Comparison of ENCODE assay signal across 25 mouse cellular contexts in the genomic region with DNA sequence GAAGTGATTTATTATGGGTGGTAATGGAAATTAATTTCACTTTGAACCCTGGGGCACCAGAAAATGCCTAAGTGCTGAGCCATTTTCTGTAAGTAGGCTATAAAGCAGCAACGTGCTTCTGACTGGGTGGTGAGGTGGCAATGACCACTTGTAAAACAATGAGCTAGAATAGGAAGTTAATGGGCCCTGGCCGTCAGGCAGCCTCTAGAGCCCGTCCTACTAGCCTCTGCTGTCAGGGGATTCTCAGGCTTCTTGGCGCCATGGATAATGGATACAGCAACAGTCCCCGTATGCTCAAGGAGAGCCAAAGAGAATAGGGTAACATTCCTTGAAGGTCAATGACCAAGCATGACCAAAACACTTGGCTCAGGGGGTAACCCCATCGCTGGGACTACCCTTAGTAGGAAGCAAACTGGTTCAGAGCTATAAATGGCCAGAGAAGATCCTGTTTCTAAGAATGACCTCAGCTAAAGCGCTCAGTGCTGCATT.
A peak's percentile ranks its signal among the peaks of the same experiment; 100 is the strongest.
DNase-seq lines count a peak whose midpoint lies in the region; ATAC-seq and TF ChIP-seq lines count a peak whose summit lies in the region.
"Had no signal": no experiment of that assay in that cellular context is flagged by ENCODE, and none has a peak within 500 bp of the region (broad histone marks: within the 10 kb centered on the region; RNA-seq: fewer than 3 reads in every experiment).

No protein-coding gene starts in this region.

- peak overlapping the region; percentile 48 for H3K27ac ChIP-seq in gastrocnemius, adult 2 months
- no peak overlapping the region for H3K27ac ChIP-seq in limb, embryonic 11.5 days (replicated peaks; ENCODE audit: low read depth, low read length)
- H3K27ac ChIP-seq in limb, embryonic 10.5 days: no peak overlapping the region
- H3K27ac ChIP-seq: embryonic facial prominence, embryonic 13.5 days; hindbrain, embryonic 10.5 days; limb, embryonic 12.5 days; liver, embryonic 13.5 days; midbrain, embryonic 13.5 days; neural tube, embryonic 12.5 days; stomach, embryonic 15.5 days had no signal

- in situ Hi-C loops in Patski (cut with MboI; ENCODE audit: low pct_unique_long_range_greater_than_20kb): no loop called here

- H3K4me3 ChIP-seq in gastrocnemius, adult 2 months: peak overlapping the region; percentile 24; the same call in 1 of the 2 replicates
- H3K4me3 ChIP-seq in limb, embryonic 11.5 days (ENCODE audit: low read depth, low read length): no peak overlapping the region
- H3K4me3 ChIP-seq in limb, embryonic 10.5 days: no peak overlapping the region
- H3K4me3 ChIP-seq: embryonic facial prominence, embryonic 13.5 days; hindbrain, embryonic 10.5 days; limb, embryonic 12.5 days; liver, embryonic 13.5 days; midbrain, embryonic 13.5 days; neural tube, embryonic 12.5 days; stomach, embryonic 15.5 days had no signal

- intact Hi-C loops in gastrocnemius, adult 2 months (cut with DNase I): no loop called here
- intact Hi-C loops in gastrocnemius, postnatal 36 days (cut with DNase I): no loop called here

- ATAC-seq in limb, embryonic 11.5 days (ENCODE audit: insufficient number of reproducible peaks, low FRiP score, low TSS enrichment, low read depth): no peak
- ATAC-seq in Patski: peak; percentile 95
- ATAC-seq: forebrain, embryonic 14.5 days; hindbrain, embryonic 16.5 days; intestine, embryonic 16.5 days; midbrain, embryonic 13.5 days had no signal

- H3K36me3 ChIP-seq in limb, embryonic 11.5 days (ENCODE audit: control insufficient read depth, insufficient read depth, low read length): no peaks in the 10 kb centered on the region
- no peaks in the 10 kb centered on the region for H3K36me3 ChIP-seq in limb, embryonic 10.5 days
- H3K36me3 ChIP-seq: embryonic facial prominence, embryonic 13.5 days; hindbrain, embryonic 10.5 days; limb, embryonic 12.5 days; liver, embryonic 13.5 days; midbrain, embryonic 13.5 days; neural tube, embryonic 12.5 days; stomach, embryonic 15.5 days had no signal

- TF ChIP-seq CTCF in gastrocnemius, adult 2 months (IDR thresholded peaks at IDR 0.05): no peak
- no peak for TF ChIP-seq CTCF in Patski (IDR thresholded peaks at IDR 0.05)

- H3K9ac ChIP-seq in limb, embryonic 11.5 days (ENCODE audit: low read length): no peak overlapping the region
- H3K9ac ChIP-seq: embryonic facial prominence, embryonic 13.5 days; limb, embryonic 12.5 days; liver, embryonic 13.5 days; lung, embryonic 14.5 days; midbrain, embryonic 13.5 days; neural tube, embryonic 12.5 days; stomach, embryonic 15.5 days had no signal

- POLR2A ChIA-PET in Patski (lab: Charles Lee): no interaction called here

- no peaks in the 10 kb centered on the region for H3K9me3 ChIP-seq in limb, embryonic 11.5 days (ENCODE audit: control insufficient read depth, low read length)
- H3K9me3 ChIP-seq in limb, embryonic 10.5 days (replicated peaks): no peaks in the 10 kb centered on the region
- H3K9me3 ChIP-seq: embryonic facial prominence, embryonic 13.5 days; hindbrain, embryonic 10.5 days; limb, embryonic 12.5 days; liver, embryonic 13.5 days; midbrain, embryonic 13.5 days; neural tube, embryonic 12.5 days; stomach, embryonic 15.5 days had no signal

- no peaks in the 10 kb centered on the region for H3K4me1 ChIP-seq in limb, embryonic 11.5 days (ENCODE audit: control insufficient read depth, insufficient read depth, low read length)
- H3K4me1 ChIP-seq in limb, embryonic 10.5 days: peaks cover 9% of the 10 kb centered on the region
- H3K4me1 ChIP-seq: embryonic facial prominence, embryonic 13.5 days; hindbrain, embryonic 10.5 days; limb, embryonic 12.5 days; liver, embryonic 13.5 days; midbrain, embryonic 13.5 days; neural tube, embryonic 12.5 days; stomach, embryonic 15.5 days had no signal

- 42% methylated on average over 7 of the region's 7 CpGs for WGBS in limb, embryonic 11.5 days
- 41% methylated on average over 7 of the region's 7 CpGs for WGBS in limb, embryonic 10.5 days

- DNase-seq in gastrocnemius, adult 2 months: peak; percentile 15
- DNase-seq in gastrocnemius, postnatal 36 days: no peak
- peak; percentile 32 for DNase-seq in limb, embryonic 11.5 days (ENCODE audit: low spot score)
- DNase-seq in limb, embryonic 10.5 days (ENCODE audit: low spot score): no peak
- DNase-seq in Patski (ENCODE audit: low read depth, low spot score): peak; percentile 80
- peak; percentile 28 for DNase-seq in skeletal muscle tissue, adult 2 months (ENCODE audit: low read depth, low spot score)
- no peak for DNase-seq in spleen, postnatal 36 days (ENCODE audit: low spot score in 2 of 2)
- DNase-seq in lung, adult 18-20 months: no peak
- DNase-seq: adrenal gland, postnatal 25 days; cerebellum, adult 9-11 months; kidney, postnatal 10 days; liver, embryonic 13.5 days; lung, embryonic 14.5 days; right cerebral cortex, postnatal 25 days; thymus, postnatal 25 days had no signal

- CTCF ChIA-PET in Patski (lab: Charles Lee): interaction anchor here (1.1 to 1.4 kb wide), 2 partner anchors 29 to 31 kb away, joined by 4 to 5 read pairs; no protein-coding TSS in a partner anchor

- H3K4me2 ChIP-seq in limb, embryonic 11.5 days (ENCODE audit: low read depth, severe bottlenecking): no peak overlapping the region
- H3K4me2 ChIP-seq: embryonic facial prominence, embryonic 13.5 days; heart, embryonic 11.5 days; limb, embryonic 12.5 days; liver, embryonic 13.5 days; lung, embryonic 14.5 days; midbrain, embryonic 13.5 days; neural tube, embryonic 12.5 days; stomach, embryonic 15.5 days had no signal

- no peaks in the 10 kb centered on the region for H3K27me3 ChIP-seq in limb, embryonic 11.5 days (ENCODE audit: control insufficient read depth, insufficient read depth, low read length)
- H3K27me3 ChIP-seq in limb, embryonic 10.5 days (ENCODE audit: low read depth, poor library complexity, severe bottlenecking): peaks cover 6% of the 10 kb centered on the region; the same call in 1 of the 2 replicates
- H3K27me3 ChIP-seq in Patski: no peaks in the 10 kb centered on the region
- H3K27me3 ChIP-seq: embryonic facial prominence, embryonic 13.5 days; limb, embryonic 12.5 days; liver, embryonic 13.5 days; midbrain, embryonic 13.5 days; neural tube, embryonic 12.5 days; stomach, embryonic 15.5 days had no signal

Comparison
In these comparisons a context has a peak if more than half of its experiments do, and no peak if none do; other contexts are left out.
1. DNase-seq: peak in gastrocnemius, adult 2 months (single experiment), limb, embryonic 11.5 days (single experiment), Patski (single experiment) and skeletal muscle tissue, adult 2 months (single experiment); none in gastrocnemius, postnatal 36 days (0 of 2), limb, embryonic 10.5 days (single experiment), spleen, postnatal 36 days (0 of 2) and lung, adult 18-20 months (0 of 2).